Mouse (Mus musculus): ENCODE measurements around the gene Kat6b.

Gene Kat6b

DNA sequence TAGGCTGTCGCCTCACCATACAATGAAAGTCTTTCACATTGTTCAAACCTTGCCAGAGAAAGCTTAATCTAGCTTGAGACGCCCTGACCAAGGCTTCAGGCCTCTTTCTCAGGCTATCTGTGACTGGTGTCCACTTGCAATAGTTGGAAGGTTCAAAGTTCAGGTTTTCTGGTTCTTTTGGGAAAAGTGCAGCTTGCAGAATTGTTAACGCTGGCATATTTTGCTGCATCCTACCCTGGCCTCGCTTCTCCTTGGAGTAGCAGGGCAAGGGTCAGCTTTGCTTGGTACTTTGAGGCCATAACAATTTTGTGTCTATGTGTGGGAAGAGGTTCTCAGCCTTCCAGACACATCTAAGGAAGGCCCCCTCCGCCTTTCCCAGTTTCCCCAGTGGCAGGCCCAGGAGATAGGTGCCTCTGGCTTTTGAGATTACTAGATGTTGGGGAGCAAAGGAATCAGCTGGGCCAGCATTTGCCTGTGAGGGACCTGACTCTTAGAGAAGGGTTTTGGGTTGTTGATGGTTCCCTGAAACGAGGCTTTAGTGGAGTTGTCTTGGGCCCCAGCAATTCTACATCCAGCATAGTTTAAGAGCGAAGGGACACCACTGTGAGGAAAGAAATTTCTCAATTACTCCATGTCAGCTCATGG lies 215.1 kb downstream of the Kat6b start:
- no peak for DNase-seq (ENCODE audit: extremely low read depth, insufficient read length, low spot score)

DNA sequence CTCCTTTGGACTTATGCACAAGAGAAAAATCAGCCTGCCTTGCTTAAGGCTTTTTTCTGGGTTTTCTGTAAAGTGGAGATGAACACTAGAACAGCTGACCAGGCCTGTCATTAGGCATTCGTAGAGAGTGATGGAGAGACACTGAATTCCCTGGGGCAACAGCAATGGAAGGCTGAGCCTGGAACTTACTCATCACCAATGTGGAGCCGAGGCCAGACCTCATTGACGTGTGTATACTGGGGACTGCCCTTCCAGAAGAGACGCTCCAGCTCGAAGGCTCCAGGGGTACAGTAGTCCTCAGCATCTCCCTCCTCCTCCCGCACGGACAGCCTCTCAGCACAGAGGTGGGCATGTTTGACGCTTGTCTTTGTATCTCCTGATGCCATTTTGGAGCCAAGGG lies 221.5 kb downstream of the Kat6b start:
- DNase-seq (ENCODE audit: extremely low read depth, insufficient read length, low spot score), result no peak

GRCm38 (mm10) chr14:21703255-21703654 lies 222.0 kb downstream of the Kat6b start:
- DNase-seq (ENCODE audit: extremely low read depth, insufficient read length, low spot score), result no peak

DNA sequence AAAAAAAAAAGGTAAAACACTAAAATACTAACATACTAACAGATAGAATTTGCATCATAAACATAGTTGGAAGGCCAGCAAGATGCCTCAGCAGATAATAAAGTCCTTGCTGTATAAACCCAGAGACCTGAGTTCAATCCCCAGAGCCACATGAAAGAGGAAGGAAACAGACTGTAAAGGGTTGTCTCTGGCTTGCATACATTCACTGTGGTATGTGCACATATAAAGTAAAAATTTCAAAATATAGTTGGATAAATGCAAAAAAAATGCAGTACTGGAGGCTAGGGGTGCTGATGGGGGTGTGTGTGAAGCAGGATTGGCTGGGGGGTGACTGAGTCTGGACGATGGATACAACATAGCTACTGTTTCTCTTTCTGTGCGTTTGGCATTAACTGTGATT lies 224.2 kb downstream of the Kat6b start:
- no peak for DNase-seq (ENCODE audit: extremely low read depth, insufficient read length, low spot score)

DNA sequence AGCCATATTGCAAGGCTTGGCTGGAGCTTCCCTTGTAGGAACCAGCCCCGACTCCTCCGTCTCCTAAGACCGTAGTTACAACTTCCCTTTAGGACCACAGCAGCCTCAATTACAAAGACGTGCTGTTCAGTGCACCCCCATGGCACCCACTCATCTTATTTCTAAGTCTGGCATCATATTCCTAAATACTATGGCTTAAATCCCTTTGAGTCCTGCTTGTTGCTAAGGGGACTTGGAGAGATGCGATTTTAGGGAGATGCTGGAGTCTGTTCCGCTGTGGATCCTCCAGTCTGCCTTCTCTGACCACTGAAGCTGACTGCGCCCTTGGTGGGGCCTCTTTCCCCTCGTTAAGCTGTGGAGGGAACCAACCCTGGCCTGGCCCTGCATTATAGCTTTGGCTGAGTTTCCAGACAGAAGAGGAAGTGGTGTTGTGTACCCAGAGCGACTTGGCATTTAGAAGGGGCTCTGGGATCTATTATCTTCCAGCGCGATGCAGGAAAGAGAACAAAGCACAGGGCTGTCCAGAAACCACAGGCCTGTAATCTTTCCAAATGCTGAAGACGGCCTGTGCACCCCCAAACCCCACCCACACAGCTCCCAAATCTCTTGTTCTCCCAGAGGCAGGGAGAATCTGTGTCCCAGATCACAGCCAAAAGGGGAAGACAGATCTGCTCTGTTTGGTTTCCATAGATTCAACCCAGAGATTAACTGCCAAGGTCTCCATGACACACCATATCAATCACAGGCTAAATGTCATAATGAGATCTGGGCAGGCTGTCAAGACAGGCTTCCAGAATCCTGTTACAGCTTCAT lies 225.7 kb downstream of the Kat6b start:
- no peak for DNase-seq (ENCODE audit: extremely low read depth, insufficient read length, low spot score)

DNA sequence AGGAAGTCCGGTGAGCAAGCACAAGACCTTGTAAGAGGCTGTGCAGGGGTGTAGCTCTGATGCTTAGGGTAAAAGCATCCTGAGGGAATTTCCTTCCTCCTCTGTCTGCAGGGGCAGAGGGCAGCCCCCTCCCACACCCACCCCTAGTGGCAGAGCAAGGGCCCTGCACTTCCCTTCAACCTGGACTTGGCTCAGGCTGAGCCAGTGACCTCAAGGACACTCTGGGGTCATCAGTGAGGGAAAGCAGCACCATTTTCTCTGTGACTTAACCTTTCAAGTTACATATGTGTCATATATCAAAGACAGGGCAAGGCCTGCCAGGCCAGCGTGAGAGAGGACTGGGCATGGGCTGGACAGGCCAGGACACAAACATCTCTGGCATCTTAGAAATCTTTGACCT lies 228.3 kb downstream of the Kat6b start:
- DNase-seq (ENCODE audit: extremely low read depth, insufficient read length, low spot score), result no peak

DNA sequence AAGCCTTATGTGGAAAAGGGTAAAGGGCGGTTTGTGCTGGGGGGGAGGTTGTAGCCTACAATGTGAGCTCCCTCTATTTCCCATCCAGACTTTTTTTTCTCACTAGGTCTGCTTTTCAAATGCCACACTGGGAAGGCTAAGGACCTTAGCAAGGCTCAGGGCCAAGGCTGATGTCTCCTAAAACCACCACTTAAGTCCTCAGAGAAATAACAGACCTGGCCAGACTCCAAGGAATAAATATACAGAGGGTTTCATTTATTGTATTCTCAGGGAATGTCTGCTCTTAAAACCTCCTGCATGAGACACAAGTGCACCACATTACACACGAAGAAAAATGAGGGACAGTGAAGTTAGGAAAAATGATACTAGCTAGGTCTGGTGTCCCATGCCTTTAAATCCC lies 230.0 kb downstream of the Kat6b start:
- no peak for DNase-seq (ENCODE audit: extremely low read depth, insufficient read length, low spot score)

DNA sequence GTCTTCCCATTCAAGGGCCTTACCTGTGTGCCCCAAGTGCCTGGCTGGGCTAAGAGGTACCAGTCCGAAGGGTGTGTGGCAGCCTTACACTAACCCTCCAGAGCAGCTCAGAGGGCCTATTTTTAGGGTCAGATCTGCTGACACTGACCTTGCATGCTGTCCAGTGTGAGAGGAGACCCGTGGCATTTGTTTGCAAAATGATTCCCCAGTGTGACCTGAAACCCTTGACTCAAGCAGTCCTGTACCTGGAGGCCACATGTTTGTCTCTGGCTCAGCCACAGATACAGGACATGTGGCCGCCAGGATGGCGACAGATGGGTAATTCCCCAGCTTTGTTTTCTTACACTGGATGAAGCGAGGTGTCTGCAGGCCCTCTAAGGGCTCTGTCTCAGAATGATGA lies 233.3 kb downstream of the Kat6b start, which contains the start of gene Dupd1:
Dupd1 (minus strand) TSS at position 91 of the 400 bp plus-strand sequence.
- no peak for DNase-seq (ENCODE audit: extremely low read depth, insufficient read length, low spot score)

GRCm38 (mm10) chr14:21719646-21720383 lies 238.6 kb downstream of the Kat6b start:
- DNase-seq (ENCODE audit: extremely low read depth, insufficient read length, low spot score), result no peak

- no peak for DNase-seq (ENCODE audit: extremely low read depth, insufficient read length, low spot score)
These were observed 239.4 kb downstream of the Kat6b start for GRCm38 (mm10) chr14:21720430-21721205.
